Mouse (Mus musculus): ENCODE results near the gene Maml3. TPM values are rescaled to one million over a fixed set of nuclear protein-coding genes. Genes with fewer than 3 reads are reported as not detected.

Gene Maml3
- total RNA-seq, 1 experiment = 1.2 TPM

GRCm38 (mm10) chr3:51652701-51653100 lies 452.2 kb downstream of the Maml3 start:
- in situ Hi-C loops (cut with MboI; ENCODE audit: low sequenced_read_pairs in 2 of 2, unreplicated experiment in 2 of 2) = loop anchor here in 1 of 2 experiments (10.0 kb wide), 1 partner anchor 138 kb away; no protein-coding TSS in a partner anchor
- H3K4me3 ChIP-seq (ENCODE audit: insufficient read depth in 1 of 2, low read depth in 1 of 2, low read length in 2 of 2, poor library complexity in 1 of 2, severe bottlenecking in 1 of 2) = peak overlapping the region in 1 of 2 experiments; percentile 40; a peak in 2 of 4 replicates
- no peaks in the 10 kb centered on the region for H3K9me3 ChIP-seq (ENCODE audit: control insufficient read depth, insufficient read depth, low read depth, low read length)
- TF ChIP-seq CHD2 (IDR thresholded peaks at IDR 0.05; ENCODE audit: low read depth, low read length) (no peak), ZNF384 (IDR thresholded peaks at IDR 0.05; ENCODE audit: low read depth, low read length) (no peak), HCFC1 (IDR thresholded peaks at IDR 0.05; ENCODE audit: borderline replicate concordance, insufficient read depth, low read length) (no peak), ZC3H11A (IDR thresholded peaks at IDR 0.05; ENCODE audit: borderline replicate concordance, low read depth, low read length) (no peak), MAFK (IDR thresholded peaks at IDR 0.05; ENCODE audit: insufficient read depth, low read depth, low read length) (no peak)
- no peak for DNase-seq (ENCODE audit: low read depth, low spot score)
- H3K36me3 ChIP-seq (ENCODE audit: control insufficient read depth, insufficient read depth, low read length, poor library complexity, severe bottlenecking) = no peaks in the 10 kb centered on the region
- H3K4me1 ChIP-seq (ENCODE audit: control insufficient read depth in 2 of 2, insufficient read depth in 2 of 2, low read length in 2 of 2, poor library complexity in 1 of 2) = peaks cover 3 to 6% of the 10 kb centered on the region in 2 experiments; a peak in 2 of 4 replicates
- no peak overlapping the region; the same call in 1 of the 2 replicates for H3K9ac ChIP-seq (ENCODE audit: insufficient read depth, low read depth, low read length, poor library complexity, severe bottlenecking)
- peak overlapping the region; percentile 62 for H3K27ac ChIP-seq (ENCODE audit: insufficient read depth, low read depth, low read length, poor library complexity, severe bottlenecking)

DNA sequence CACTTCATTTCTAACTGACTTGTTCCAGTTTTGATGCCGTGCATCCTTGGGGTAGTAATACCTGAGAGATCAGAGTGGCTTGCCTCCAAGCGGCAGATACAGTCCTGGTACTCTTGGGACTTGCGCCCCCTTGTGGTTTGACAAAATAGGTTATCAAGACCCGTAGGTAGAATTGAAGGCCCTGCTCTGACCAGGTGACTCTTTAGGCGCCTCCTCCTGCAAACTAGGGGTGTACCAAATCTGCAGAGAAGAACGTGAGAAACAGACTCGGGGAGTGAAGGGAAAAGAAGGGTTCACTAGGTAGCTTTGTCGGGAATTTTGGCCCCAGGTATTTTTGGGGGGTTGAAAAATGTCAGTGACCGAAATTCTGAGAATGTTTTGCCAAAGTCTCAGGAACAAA lies 452.6 kb downstream of the Maml3 start:
- H3K9ac ChIP-seq (ENCODE audit: insufficient read depth, low read depth, low read length, poor library complexity, severe bottlenecking) = no peak overlapping the region
- H3K36me3 ChIP-seq (ENCODE audit: control insufficient read depth, insufficient read depth, low read length, poor library complexity, severe bottlenecking) = no peaks in the 10 kb centered on the region
- H3K4me3 ChIP-seq (ENCODE audit: insufficient read depth in 1 of 2, low read depth in 1 of 2, low read length in 2 of 2, poor library complexity in 1 of 2, severe bottlenecking in 1 of 2) = peak overlapping the region in 1 of 2 experiments; percentile 40; a peak in 1 of 4 replicates
- no peaks in the 10 kb centered on the region for H3K9me3 ChIP-seq (ENCODE audit: control insufficient read depth, insufficient read depth, low read depth, low read length)
- in situ Hi-C loops (cut with MboI; ENCODE audit: low sequenced_read_pairs in 2 of 2, unreplicated experiment in 2 of 2) = loop anchor here in 1 of 2 experiments (10.0 kb wide), 1 partner anchor 137 kb away; no protein-coding TSS in a partner anchor
- no peak overlapping the region for H3K27ac ChIP-seq (ENCODE audit: insufficient read depth, low read depth, low read length, poor library complexity, severe bottlenecking)
- DNase-seq (ENCODE audit: low read depth, low spot score) = peak; percentile 86
- TF ChIP-seq MAFK (IDR thresholded peaks at IDR 0.05; ENCODE audit: insufficient read depth, low read depth, low read length) = no peak
- TF ChIP-seq ZC3H11A (IDR thresholded peaks at IDR 0.05; ENCODE audit: borderline replicate concordance, low read depth, low read length) = no peak
- no peak for TF ChIP-seq HCFC1 (IDR thresholded peaks at IDR 0.05; ENCODE audit: borderline replicate concordance, insufficient read depth, low read length)
- TF ChIP-seq ZNF384 (IDR thresholded peaks at IDR 0.05; ENCODE audit: low read depth, low read length) = no peak
- no peak for TF ChIP-seq CHD2 (IDR thresholded peaks at IDR 0.05; ENCODE audit: low read depth, low read length)
- H3K4me1 ChIP-seq (ENCODE audit: control insufficient read depth in 2 of 2, insufficient read depth in 2 of 2, low read length in 2 of 2, poor library complexity in 1 of 2) = peaks cover 3 to 6% of the 10 kb centered on the region in 2 experiments; a peak in 2 of 4 replicates

- Histone ChIP-seq H3K9me3 (ENCODE audit: control insufficient read depth, insufficient read depth, low read depth, low read length) (no peaks in the 10 kb centered on the region), H3K36me3 (ENCODE audit: control insufficient read depth, insufficient read depth, low read length, poor library complexity, severe bottlenecking) (no peaks in the 10 kb centered on the region), H3K9ac (ENCODE audit: insufficient read depth, low read depth, low read length, poor library complexity, severe bottlenecking) (no peak overlapping the region), H3K27ac (ENCODE audit: insufficient read depth, low read depth, low read length, poor library complexity, severe bottlenecking) (no peak overlapping the region), H3K4me3 (ENCODE audit: insufficient read depth in 1 of 2, low read depth in 1 of 2, low read length in 2 of 2, poor library complexity in 1 of 2, severe bottlenecking in 1 of 2) (no peak overlapping the region), H3K4me1 (ENCODE audit: control insufficient read depth in 2 of 2, insufficient read depth in 2 of 2, low read length in 2 of 2, poor library complexity in 1 of 2) (peaks cover 3 to 6% of the 10 kb centered on the region in 2 experiments; a peak in 3 of 4 replicates)
- in situ Hi-C loops (cut with MboI; ENCODE audit: low sequenced_read_pairs in 2 of 2, unreplicated experiment in 2 of 2) = loop anchor here in 1 of 2 experiments (10.0 kb wide), 1 partner anchor 136 kb away; no protein-coding TSS in a partner anchor
- TF ChIP-seq CHD2 (IDR thresholded peaks at IDR 0.05; ENCODE audit: low read depth, low read length) = no peak
- no peak for TF ChIP-seq ZC3H11A (IDR thresholded peaks at IDR 0.05; ENCODE audit: borderline replicate concordance, low read depth, low read length)
- no peak for TF ChIP-seq MAFK (IDR thresholded peaks at IDR 0.05; ENCODE audit: insufficient read depth, low read depth, low read length)
- TF ChIP-seq ZNF384 (IDR thresholded peaks at IDR 0.05; ENCODE audit: low read depth, low read length) = no peak
- no peak for TF ChIP-seq HCFC1 (IDR thresholded peaks at IDR 0.05; ENCODE audit: borderline replicate concordance, insufficient read depth, low read length)
- no peak for DNase-seq (ENCODE audit: low read depth, low spot score)
Observed at GRCm38 (mm10) chr3:51651149-51651548, 453.7 kb downstream of the Maml3 start.

GRCm38 (mm10) chr3:51649986-51650385 lies 454.9 kb downstream of the Maml3 start:
- Histone ChIP-seq H3K27ac (ENCODE audit: insufficient read depth, low read depth, low read length, poor library complexity, severe bottlenecking) (no peak overlapping the region), H3K4me1 (ENCODE audit: control insufficient read depth in 2 of 2, insufficient read depth in 2 of 2, low read length in 2 of 2, poor library complexity in 1 of 2) (peaks cover 3 to 6% of the 10 kb centered on the region in 2 experiments; a peak in 3 of 4 replicates), H3K4me3 (ENCODE audit: insufficient read depth in 1 of 2, low read depth in 1 of 2, low read length in 2 of 2, poor library complexity in 1 of 2, severe bottlenecking in 1 of 2) (no peak overlapping the region), H3K9ac (ENCODE audit: insufficient read depth, low read depth, low read length, poor library complexity, severe bottlenecking) (no peak overlapping the region), H3K9me3 (ENCODE audit: control insufficient read depth, insufficient read depth, low read depth, low read length) (no peaks in the 10 kb centered on the region), H3K36me3 (ENCODE audit: control insufficient read depth, insufficient read depth, low read length, poor library complexity, severe bottlenecking) (no peaks in the 10 kb centered on the region)
- TF ChIP-seq ZC3H11A (IDR thresholded peaks at IDR 0.05; ENCODE audit: borderline replicate concordance, low read depth, low read length) = no peak
- in situ Hi-C loops (cut with MboI; ENCODE audit: low sequenced_read_pairs in 2 of 2, unreplicated experiment in 2 of 2) = loop anchor here in 1 of 2 experiments (10.0 kb wide), 2 partner anchors 65 to 135 kb away; no protein-coding TSS in a partner anchor
- DNase-seq (ENCODE audit: low read depth, low spot score) = no peak

Measured in ES-E14 (cell line).